Mouse (Mus musculus): ENCODE data around the gene Mctp2. TPM values are rescaled to one million over a fixed set of nuclear protein-coding genes. Genes with fewer than 3 reads are reported as not detected.

Gene Mctp2
- polyA plus RNA-seq, 1 experiment = not detected

- H3K4me1 ChIP-seq (ENCODE audit: control insufficient read depth, insufficient read depth, low read length) = no peaks in the 10 kb centered on the region
- 48% methylated on average over 1 of the region's 1 CpGs for WGBS
- no peak overlapping the region for H3K4me3 ChIP-seq (ENCODE audit: insufficient read depth, low read depth, low read length)
- TF ChIP-seq POLR2A (IDR thresholded peaks at IDR 0.05; ENCODE audit: insufficient read depth, low read depth, low read length) (no peak), CTCF (IDR thresholded peaks at IDR 0.05; ENCODE audit: insufficient read depth, low read depth, low read length) (no peak)
- H3K27ac ChIP-seq (ENCODE audit: insufficient read depth, low read depth, low read length) = no peak overlapping the region
These were observed 144.2 kb downstream of the Mctp2 start for GRCm38 (mm10) chr7:72162256-72162655.

GRCm38 (mm10) chr7:72159513-72160063 is 146.8 kb downstream of the Mctp2 start:
- no peak overlapping the region for H3K4me3 ChIP-seq (ENCODE audit: insufficient read depth, low read depth, low read length)
- TF ChIP-seq CTCF (IDR thresholded peaks at IDR 0.05; ENCODE audit: insufficient read depth, low read depth, low read length) (no peak), POLR2A (IDR thresholded peaks at IDR 0.05; ENCODE audit: insufficient read depth, low read depth, low read length) (no peak)
- WGBS = 89% methylated on average over 4 of the region's 4 CpGs
- H3K4me1 ChIP-seq (ENCODE audit: control insufficient read depth, insufficient read depth, low read length) = no peaks in the 10 kb centered on the region
- H3K27ac ChIP-seq (ENCODE audit: insufficient read depth, low read depth, low read length) = no peak overlapping the region

- Histone ChIP-seq H3K4me3 (ENCODE audit: insufficient read depth, low read depth, low read length) (no peak overlapping the region), H3K4me1 (ENCODE audit: control insufficient read depth, insufficient read depth, low read length) (no peaks in the 10 kb centered on the region), H3K27ac (ENCODE audit: insufficient read depth, low read depth, low read length) (no peak overlapping the region)
- no peak for TF ChIP-seq CTCF (IDR thresholded peaks at IDR 0.05; ENCODE audit: insufficient read depth, low read depth, low read length)
- TF ChIP-seq POLR2A (IDR thresholded peaks at IDR 0.05; ENCODE audit: insufficient read depth, low read depth, low read length) = no peak
- WGBS = 56% methylated on average over 7 of the region's 7 CpGs
These were observed 155.4 kb downstream of the Mctp2 start for GRCm38 (mm10) chr7:72150799-72151708.

- Histone ChIP-seq H3K4me3 (ENCODE audit: insufficient read depth, low read depth, low read length) (no peak overlapping the region), H3K27ac (ENCODE audit: insufficient read depth, low read depth, low read length) (no peak overlapping the region), H3K4me1 (ENCODE audit: control insufficient read depth, insufficient read depth, low read length) (no peaks in the 10 kb centered on the region)
- TF ChIP-seq POLR2A (IDR thresholded peaks at IDR 0.05; ENCODE audit: insufficient read depth, low read depth, low read length) (no peak), CTCF (IDR thresholded peaks at IDR 0.05; ENCODE audit: insufficient read depth, low read depth, low read length) (no peak)
- WGBS = 13% methylated on average over 3 of the region's 3 CpGs
These were observed 157.3 kb downstream of the Mctp2 start for GRCm38 (mm10) chr7:72149073-72149472.

GRCm38 (mm10) chr7:72146849-72147248 is 159.6 kb downstream of the Mctp2 start:
- TF ChIP-seq CTCF (IDR thresholded peaks at IDR 0.05; ENCODE audit: insufficient read depth, low read depth, low read length) (no peak), POLR2A (IDR thresholded peaks at IDR 0.05; ENCODE audit: insufficient read depth, low read depth, low read length) (no peak)
- H3K4me1 ChIP-seq (ENCODE audit: control insufficient read depth, insufficient read depth, low read length) = no peaks in the 10 kb centered on the region
- H3K27ac ChIP-seq (ENCODE audit: insufficient read depth, low read depth, low read length) = no peak overlapping the region
- no peak overlapping the region for H3K4me3 ChIP-seq (ENCODE audit: insufficient read depth, low read depth, low read length)

- WGBS = 90% methylated on average over 17 of the region's 17 CpGs
- H3K4me1 ChIP-seq (ENCODE audit: control insufficient read depth, insufficient read depth, low read length) = no peaks in the 10 kb centered on the region
- TF ChIP-seq CTCF (IDR thresholded peaks at IDR 0.05; ENCODE audit: insufficient read depth, low read depth, low read length) = no peak
- no peak for TF ChIP-seq POLR2A (IDR thresholded peaks at IDR 0.05; ENCODE audit: insufficient read depth, low read depth, low read length)
- H3K27ac ChIP-seq (ENCODE audit: insufficient read depth, low read depth, low read length) = no peak overlapping the region
- no peak overlapping the region for H3K4me3 ChIP-seq (ENCODE audit: insufficient read depth, low read depth, low read length)
These were observed 160.5 kb downstream of the Mctp2 start for GRCm38 (mm10) chr7:72145726-72146520.

GRCm38 (mm10) chr7:72138701-72139100 is 167.7 kb downstream of the Mctp2 start:
- no peak overlapping the region for H3K4me3 ChIP-seq (ENCODE audit: insufficient read depth, low read depth, low read length)
- H3K27ac ChIP-seq (ENCODE audit: insufficient read depth, low read depth, low read length) = no peak overlapping the region
- 96% methylated on average over 4 of the region's 4 CpGs for WGBS
- H3K4me1 ChIP-seq (ENCODE audit: control insufficient read depth, insufficient read depth, low read length) = no peaks in the 10 kb centered on the region
- TF ChIP-seq POLR2A (IDR thresholded peaks at IDR 0.05; ENCODE audit: insufficient read depth, low read depth, low read length) (no peak), CTCF (IDR thresholded peaks at IDR 0.05; ENCODE audit: insufficient read depth, low read depth, low read length) (no peak)

- 82% methylated on average over 7 of the region's 7 CpGs for WGBS
- Histone ChIP-seq H3K27ac (ENCODE audit: insufficient read depth, low read depth, low read length) (no peak overlapping the region), H3K4me3 (ENCODE audit: insufficient read depth, low read depth, low read length) (no peak overlapping the region), H3K4me1 (ENCODE audit: control insufficient read depth, insufficient read depth, low read length) (no peaks in the 10 kb centered on the region)
- TF ChIP-seq CTCF (IDR thresholded peaks at IDR 0.05; ENCODE audit: insufficient read depth, low read depth, low read length) (no peak), POLR2A (IDR thresholded peaks at IDR 0.05; ENCODE audit: insufficient read depth, low read depth, low read length) (no peak)
These were observed 185.4 kb downstream of the Mctp2 start for GRCm38 (mm10) chr7:72120986-72121385.

- Histone ChIP-seq H3K27ac (ENCODE audit: insufficient read depth, low read depth, low read length) (no peak overlapping the region), H3K4me3 (ENCODE audit: insufficient read depth, low read depth, low read length) (no peak overlapping the region), H3K4me1 (ENCODE audit: control insufficient read depth, insufficient read depth, low read length) (no peaks in the 10 kb centered on the region)
- TF ChIP-seq POLR2A (IDR thresholded peaks at IDR 0.05; ENCODE audit: insufficient read depth, low read depth, low read length) (no peak), CTCF (IDR thresholded peaks at IDR 0.05; ENCODE audit: insufficient read depth, low read depth, low read length) (no peak)
- WGBS = 93% methylated on average over 3 of the region's 3 CpGs
These were observed 186.7 kb downstream of the Mctp2 start for GRCm38 (mm10) chr7:72119713-72120112.

Measured in olfactory bulb, adult 2 months (tissue).